Mouse (Mus musculus) E14TG2a.4 (cell line): ENCODE measurements around the gene Eln.

Experiments
- CTCF ChIP-seq: conservative IDR thresholded peaks from 2 replicates; pipeline ENCODE4 v1.5.1; 2014; ENCODE audit warnings: low read length
- NANOG ChIP-seq: IDR thresholded peaks from 2 replicates; pipeline ENCODE4 v1.6.1; 2014; ENCODE audit warnings: borderline replicate concordance, low read length, mixed read lengths

DNA sequence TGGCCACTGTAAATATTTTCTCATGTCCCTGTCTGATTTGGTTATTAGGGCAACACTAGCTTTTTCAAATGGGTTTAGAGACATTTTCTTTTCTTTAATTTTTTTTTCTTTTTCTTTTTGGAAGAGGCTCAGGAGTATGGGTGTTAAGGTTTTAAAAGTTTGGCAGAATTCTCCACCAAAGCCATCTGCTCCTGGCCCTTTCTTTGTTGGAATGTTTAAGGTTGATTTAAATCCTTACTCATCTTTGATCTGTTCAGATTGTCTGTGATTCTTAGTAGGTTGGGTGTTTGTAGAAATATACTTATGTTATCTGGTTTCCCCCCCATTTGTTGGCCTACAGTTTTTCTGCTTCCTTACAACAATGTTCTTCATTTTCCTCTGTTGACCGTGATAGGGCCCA lies 54.4 kb downstream of the Eln start:
- TF ChIP-seq CTCF (no peak), NANOG (no peak)
